Mouse (Mus musculus) naive thymus-derived CD4-positive, alpha-beta T cell, adult 2 months (primary cell): ENCODE results near the gene Gnb1l.

Source experiments
- DNase-seq: peaks from one replicate; pipeline ENCODE4 v3.0.0-alpha.2; 2011; ENCODE audit warnings: low read depth

Gene Gnb1l

DNA sequence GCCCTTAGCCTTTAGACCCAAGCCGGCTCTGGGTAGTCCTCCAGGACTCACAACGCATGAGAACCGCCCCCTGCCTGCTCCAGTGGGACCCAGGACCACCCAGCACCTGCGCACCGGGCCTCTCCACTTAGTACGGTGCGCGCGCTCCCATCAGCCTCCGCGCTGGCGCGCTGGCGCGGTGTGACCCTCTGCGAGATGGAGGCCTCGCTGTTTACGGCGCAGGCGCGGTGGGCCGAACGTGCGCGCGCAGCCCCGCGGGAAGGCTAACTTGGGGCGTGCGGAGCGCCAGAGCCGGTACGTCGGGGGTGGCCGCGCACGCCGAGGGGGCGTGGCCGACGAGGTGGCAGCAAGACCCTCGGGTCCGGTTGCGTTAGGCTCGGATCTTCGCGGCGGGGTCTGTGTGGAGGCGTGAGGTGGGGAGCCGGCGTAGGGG lies at the start of gene Gnb1l, which contains the start of gene Rtl10:
Gene Gnb1l (plus strand): TSS at position 156 of the 433 bp plus-strand sequence.
Gene Rtl10 (plus strand): TSS at position 344 of the 433 bp plus-strand sequence.
- DNase-seq, result peak; percentile 97

DNA sequence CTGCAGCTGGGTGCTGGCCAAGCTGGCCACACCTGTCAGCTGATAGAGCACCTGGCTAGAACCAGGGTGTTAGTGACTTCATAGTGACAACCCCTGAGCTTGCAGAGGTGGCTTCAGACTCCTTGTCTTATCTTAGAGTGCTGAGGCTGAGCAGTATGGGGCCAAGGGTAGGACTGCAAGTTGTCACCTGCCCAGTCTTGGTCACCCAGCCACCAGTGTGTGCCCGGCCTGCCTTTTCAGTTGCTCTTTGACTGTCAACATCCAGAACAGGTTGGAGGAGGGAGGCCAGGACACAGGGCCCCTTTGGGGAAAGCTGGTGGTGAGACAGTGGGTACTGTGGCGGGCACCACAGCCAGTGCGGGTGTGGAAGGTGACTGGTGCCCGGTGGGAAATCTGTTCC lies 49.5 kb upstream of the Gnb1l start:
- no peak for DNase-seq

DNA sequence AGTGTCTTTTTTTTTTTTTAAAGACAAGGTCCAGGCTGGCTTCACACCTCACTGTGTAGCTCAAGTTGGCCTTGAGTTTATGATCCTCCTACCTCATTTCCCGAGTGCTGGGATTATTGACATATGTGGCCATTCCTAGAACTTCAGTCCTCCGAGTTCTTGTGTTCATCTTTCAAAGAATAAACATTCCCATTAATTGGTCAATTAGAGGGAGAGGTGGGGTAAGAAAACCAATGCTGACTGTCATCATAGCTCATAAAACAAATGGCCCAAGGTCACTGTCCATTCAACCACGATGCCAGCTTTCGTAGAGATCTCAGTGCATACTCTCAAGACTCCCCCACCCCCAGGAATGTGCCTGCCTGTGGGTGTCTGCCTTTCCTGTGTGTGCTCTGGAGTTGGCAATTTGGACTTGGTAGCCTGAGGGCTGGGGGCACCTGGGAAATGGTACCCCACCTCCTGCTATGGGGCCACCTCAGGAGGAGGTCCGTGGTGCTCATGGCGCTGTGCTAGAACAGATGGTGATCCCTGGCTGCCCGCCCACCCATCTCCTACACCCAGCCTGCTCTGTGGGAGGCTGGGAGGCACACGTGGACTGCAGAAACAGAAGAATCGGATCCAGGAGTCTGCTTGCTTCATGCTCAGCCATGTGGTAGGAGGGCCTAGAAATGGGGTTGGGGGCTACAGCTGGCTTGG lies 46.9 kb upstream of the Gnb1l start:
- DNase-seq, result no peak

DNA sequence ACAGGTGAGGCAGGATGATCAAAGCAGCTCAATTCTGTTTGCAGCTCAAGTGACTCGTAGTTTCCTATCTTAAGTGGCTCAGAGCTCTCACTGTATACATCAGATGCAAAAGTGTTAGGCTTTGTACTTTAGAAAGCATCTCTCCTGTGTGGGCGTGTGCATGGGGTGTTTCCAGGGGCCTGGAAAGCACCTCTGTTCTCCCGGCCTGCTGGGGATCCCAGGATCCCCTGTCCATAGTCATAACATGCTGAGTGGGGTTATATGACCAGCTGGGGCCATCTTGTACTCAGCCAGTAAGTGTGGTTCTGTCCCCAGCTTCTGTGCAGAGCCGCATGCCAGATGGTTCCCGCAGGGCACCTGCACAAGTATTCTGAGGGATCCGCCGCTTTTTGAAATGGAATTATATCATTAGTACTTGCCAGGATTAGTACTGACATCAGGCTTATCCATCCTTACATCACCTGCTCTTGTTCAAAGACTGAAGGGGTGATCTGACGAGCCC lies 46.1 kb upstream of the Gnb1l start:
- DNase-seq, result no peak

DNA sequence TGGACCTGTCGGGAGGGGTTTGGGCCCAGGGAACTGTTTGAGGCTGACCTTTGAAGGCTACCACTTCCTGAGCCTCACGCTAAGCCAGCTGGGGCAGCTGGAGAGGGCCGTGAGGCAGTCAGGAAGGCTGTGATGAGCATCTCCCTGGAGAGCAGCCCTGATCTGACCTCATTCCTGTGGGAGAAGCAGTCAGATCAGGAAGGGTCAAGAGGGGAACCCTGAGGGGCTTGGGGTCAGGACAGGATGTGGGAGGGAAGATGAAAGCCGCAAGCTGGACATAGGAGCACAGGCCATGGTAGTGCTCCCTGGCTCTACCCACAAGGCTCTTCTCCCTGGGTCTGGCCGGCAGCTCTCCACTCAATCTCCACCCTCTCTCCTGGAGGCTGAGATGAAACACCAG lies 44.7 kb upstream of the Gnb1l start:
- DNase-seq, result no peak

DNA sequence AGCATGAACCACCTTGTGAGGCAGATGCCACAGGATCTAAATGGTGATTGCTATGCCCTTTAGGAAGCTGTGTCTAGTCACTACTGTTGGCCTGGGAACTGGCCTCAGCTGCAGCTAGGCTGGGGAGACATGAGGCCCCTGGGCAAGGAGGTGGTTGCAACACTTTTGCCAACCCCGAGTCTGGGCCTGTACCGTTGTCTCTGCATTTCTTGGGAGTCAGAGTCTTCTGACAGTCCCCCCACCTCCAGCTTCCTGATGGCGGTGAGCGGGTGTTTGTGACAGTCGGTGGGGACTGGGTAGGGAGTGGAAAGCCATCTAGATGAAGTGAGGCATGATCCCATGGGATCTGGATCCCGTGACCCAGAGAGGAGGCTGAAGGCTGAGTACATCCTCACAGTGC lies 43.1 kb upstream of the Gnb1l start:
- DNase-seq, result no peak

DNA sequence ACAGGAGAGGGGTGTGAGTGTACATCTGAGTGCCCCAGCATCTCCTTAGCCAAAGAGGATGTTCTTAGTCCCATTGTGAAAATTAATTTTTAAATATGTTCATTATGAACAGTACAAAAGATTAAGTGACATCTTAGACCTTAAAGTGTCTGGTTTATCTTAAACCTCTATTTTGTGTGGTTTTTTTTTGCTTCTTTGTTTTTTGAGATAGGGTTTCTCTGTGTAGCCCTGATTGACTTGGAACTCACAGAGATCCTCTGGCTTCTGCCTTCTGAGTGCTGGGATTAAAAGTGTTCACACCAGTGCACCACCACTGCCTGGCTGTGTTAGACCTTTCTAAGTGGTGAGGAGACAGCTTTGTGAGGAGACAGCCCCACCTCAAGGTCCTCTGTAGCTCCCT lies 39.9 kb upstream of the Gnb1l start:
- DNase-seq, result no peak

DNA sequence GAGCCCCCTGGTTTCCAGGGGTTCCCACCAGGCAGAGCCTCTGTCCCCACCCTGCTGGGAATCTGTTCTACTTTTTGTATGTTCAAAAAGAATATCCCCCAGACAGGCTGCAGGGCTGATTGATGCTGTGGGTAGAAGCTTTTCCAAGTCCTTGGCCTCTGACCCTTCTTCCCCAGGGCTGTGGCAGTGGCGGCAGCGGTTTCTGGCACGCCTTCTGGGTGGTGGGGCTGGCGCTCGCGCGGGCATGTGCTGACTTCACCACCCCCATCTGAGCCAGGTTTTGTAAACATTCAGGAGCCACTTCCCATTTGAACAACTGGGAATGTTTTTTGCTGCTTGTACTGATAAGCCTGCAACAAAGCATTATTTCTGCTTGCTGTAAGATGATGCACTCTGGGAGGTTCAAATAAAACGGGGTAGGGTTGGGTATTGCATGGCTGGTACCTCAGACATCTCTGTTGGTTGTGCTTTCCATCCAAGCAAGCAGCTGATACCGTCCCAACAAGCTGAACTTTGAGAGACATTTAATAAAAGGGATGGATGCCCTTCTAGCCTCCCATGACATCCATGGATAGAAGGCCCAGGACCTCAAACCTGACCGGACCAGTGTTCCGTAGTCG lies 39.1 kb upstream of the Gnb1l start:
- no peak for DNase-seq

DNA sequence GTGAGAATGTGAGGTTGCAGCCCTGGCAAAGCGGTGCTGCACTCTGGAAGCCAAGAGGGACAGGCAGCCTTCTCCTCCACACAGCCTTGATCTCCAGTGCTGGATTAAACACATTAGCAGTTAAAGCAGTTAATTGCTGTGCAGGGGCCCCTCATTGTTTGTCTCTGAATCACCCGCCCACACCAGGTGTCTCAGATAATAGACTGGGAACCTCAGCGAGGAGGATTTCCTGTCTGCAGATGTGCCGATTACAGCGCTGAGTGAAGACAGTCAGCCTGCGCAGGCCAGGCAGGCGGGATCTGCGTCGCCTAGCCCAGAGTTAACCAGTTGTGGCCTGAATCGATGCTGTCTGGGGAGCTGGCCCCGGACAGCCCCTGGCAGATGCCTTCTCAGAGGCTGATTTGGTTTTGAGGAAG lies 38.5 kb upstream of the Gnb1l start:
- peak; percentile 74 for DNase-seq

DNA sequence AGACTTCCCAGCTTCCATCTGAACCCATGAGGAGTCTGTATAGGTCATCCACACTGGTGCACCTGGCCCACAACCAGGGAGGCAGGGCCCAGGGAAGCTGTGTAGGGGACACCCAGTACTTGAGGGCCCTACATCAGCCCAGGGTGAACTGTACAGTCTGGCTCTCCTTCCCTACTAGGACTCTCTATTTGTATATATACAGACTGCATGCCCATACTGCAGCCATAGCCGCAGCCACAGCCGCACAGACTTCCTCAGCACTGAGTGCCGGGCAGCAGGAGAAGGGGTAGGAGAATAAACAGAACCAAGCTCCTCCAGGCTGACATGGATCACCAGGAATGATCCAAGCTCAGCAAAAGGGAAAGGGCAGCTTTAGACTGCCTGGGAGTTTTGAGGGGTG lies 37.7 kb upstream of the Gnb1l start:
- DNase-seq, result no peak

DNA sequence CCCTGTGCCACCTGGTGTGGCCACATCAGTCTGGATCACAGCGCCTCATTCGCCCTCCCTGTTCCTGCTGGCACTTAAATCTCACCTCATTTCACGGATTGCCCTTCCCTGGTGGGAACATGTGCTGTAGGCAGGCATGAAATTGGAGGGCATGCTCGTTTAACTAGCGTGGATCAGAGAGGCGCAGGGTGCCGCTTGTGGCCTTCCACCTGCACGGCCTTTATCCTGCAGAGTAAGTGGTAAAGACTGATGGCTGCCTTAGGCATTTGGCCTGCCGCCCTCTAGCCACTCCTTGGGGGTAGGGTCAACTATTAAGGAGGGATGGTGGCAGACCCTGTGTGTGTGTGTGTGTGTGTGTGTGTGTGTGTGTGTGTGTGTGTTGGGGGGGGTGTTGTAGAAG lies 36.5 kb upstream of the Gnb1l start:
- no peak for DNase-seq

DNA sequence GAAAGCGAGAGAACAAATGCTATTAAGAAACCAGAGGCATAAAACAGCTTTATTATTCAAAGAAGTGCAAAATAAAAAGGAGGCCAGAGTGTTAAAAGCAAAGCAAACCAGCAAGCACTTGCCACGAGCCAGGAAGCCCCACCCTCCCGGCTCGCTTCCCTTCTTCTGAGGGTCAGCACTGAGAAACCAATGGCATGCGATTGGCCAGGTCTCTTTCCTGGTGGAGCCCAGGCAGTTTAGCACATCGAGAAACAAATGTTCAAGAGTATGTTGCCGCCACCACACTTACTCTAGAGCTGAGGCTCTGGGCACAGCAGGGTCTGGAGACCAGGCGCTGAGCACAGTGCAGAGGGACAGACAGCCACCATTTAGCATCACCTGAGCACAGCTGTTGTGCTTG lies 35.9 kb upstream of the Gnb1l start:
- DNase-seq, result no peak

DNA sequence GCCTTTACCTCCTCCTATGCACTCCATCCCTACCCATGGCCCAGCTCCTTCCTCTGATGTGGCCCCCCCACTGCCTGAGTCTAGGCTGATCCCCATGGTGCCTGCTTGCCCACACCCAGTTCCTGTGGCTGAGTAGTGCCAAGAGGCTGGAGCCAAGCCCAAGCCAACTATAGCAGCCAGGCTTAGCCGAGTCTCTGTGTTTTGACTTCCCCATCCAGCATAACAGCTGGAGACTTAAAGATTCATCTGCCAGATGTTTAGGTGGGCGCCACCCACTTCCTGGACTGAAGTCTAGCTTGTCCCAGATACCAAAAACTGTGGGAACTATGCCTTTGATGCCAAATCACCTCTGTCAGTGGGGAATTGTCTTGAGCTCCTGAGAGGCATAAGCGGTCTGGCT lies 34.2 kb upstream of the Gnb1l start:
- DNase-seq, result no peak

DNA sequence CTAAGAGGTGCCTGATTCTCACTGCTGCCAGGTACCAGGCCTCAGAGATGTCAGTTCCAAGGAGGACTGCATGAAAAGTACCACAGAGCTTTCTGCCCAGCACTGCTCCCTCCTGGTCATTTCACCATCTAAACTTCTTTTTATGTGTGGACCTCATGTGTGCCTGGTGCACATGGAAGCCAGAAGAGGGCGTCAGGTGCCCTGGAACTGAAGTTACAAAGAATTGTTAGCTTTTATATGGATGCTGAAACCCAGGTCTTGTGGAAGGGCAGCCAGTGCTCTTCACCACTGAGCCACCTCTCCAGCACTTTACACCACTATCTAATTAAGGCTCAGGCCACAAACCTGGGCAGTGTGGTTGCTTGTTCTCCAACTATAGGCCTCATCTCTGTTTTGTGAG lies 27.7 kb upstream of the Gnb1l start:
- DNase-seq, result no peak

DNA sequence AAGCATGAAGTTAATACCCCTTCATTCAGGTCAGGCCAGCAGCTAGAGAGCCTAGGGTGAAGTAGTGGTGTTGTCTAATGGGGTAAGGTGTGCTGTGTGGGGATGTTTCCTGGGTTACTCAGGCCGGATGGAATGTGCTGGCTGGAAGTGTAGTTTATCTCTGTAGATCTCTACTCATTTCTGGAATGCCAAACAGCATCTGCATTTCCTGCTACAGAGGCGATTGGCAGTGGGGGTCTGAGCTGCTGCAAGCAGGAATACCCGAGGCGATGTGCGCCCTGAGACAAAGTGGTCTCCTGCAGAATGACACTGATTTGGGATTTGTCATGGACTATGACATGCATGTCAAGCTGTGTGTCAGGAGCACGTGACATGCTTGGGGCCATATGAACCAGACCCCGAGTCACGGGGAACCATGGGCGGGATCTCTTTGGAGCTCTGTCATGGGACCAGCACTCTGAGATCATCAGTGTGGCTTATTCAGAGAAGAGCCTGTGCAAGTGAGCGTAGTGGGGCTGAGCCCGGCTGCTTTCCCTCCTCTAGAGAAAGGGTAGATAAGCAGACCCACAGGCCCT lies 27.0 kb upstream of the Gnb1l start:
- no peak for DNase-seq

DNA sequence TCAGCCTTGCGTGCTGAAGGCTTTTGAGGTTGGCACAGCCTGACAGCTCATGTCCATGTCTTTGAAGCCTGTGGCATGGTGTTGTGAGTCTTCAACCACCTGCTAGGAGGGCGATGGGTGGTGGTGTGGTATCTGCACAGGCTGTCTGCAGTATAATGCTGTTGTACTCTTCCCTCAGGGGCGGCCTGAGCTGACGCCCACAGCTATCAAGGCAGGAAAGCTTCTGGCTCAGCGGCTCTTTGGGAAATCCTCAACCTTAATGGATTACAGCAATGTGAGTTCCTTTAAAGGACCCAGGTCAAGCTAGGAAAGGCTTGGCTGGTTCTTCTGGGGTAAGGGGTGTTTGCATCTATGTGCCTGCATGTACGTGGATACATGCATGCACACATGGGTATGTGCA lies 26.5 kb upstream of the Gnb1l start:
- no peak for DNase-seq

DNA sequence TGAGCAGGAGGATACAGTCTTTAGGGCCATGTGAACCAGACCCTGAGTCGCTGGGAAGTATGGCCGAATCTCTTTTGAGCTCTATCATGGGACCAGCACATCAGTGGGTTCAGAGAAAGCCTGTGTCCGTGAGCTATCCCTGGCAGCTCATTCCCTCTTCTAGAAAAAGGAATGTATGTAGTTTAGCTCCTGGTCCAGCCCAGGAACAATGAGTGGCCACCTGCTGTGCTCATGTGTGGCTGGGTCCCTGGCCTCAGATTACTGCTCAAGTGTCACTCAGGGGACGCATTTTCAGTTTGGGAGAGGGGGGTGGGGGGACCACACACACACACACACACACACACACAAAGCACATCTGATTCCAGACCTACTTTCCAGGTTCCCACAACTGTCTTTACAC lies 26.1 kb upstream of the Gnb1l start:
- DNase-seq, result no peak

DNA sequence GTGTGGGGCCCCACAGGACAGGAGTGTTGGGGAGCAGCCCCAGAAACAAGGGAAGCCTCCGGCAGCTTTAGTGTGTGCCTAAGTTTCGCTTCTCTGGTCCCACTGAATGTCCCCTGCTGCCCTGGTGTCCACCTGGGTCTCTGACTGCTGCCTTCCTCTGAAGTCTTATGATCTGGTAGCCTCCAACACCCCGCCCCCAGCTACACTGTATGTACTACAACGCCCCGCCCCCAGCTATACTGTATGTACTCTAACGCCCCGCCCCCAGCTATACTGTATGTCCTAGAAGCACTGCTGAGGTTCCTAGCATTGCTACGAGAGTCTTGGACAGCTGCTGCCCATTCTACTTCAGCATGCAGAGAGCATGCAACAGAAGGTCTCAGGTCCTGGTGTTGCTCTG lies 25.5 kb upstream of the Gnb1l start:
- no peak for DNase-seq

DNA sequence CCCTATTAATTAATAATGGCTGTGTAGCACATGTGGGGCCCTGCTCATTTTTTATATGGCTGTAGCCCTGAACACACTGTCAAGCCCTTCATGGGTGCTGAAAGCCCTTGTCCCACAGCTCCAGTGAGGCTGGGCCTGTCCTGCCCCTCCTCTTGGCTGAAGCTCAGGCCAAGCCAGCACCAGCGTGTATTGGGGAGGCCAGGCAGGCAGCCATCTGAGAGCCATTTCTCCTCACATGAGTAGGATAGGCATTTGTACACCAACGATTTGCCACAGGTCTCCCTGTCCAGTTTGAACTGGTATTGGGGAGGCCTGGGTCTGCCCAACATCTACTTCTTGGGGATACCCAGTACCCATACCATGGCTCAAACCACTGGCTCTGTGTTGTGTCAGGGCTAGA lies 24.5 kb upstream of the Gnb1l start:
- no peak for DNase-seq

DNA sequence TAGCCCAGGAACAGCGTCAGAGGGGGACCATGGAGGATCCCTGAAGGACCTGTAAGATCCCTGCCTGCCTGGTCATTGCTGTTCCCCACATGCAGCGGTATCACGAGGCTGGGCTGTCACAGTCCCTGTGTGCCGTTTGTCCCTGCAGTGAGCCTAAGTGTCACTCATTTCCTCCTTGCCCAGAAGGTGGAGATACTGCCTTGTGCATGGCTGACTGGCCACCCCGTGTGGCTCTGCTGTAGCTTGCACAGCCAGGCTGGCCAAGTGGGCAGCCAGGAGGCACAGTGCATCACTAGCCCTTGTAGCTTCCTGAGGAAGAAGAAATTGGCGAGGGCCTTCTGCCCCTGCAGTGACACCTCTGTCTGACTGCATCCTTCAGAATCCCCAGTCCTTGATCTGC lies 20.5 kb upstream of the Gnb1l start:
- DNase-seq, result no peak

DNA sequence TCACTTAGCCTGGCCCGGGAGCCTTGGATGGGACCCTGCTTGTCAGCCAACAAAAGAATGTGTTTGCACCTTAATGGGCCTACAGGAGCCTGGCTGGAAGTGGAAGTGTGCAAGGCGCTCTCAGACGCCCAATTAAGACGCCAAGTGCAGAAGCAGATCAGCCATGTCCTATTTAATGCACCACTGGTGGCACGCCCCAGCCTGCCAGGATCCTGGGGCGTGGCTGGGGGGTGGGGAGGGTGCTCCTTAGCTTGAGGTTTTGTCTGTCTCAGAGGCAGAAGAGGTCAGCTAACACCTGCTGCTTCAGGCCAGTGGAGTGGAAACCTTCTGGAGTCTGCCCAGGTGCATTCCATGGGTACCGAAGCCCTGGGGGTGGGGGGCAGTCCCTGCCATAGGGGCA lies 18.8 kb upstream of the Gnb1l start:
- DNase-seq, result no peak

DNA sequence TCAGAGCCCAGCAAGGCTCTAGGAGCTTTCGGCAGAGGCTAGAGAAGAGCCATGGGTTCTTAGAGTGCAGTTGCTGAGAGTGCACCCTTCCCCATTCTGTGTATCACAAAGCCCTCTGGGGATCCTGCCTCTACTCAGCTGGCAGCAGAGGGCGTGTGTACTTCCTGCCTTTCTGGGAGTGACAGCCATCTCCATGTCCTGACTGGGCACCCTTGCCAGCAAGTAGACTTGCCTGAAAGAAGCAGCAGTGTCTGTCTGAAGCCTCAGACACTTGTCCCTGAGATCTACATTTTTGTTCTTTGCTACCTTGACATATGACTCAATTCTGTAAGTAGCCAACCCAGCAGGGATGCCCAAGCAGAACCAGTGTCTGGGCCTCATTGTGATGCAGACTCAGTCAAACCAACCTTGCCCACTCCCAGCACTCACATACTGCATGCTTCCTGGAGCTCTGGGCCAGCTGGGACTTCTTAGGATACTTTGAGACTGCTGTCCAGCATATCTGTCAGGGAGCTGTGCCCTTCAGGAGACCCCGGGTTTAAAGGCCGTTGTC lies 17.5 kb upstream of the Gnb1l start:
- DNase-seq, result no peak

DNA sequence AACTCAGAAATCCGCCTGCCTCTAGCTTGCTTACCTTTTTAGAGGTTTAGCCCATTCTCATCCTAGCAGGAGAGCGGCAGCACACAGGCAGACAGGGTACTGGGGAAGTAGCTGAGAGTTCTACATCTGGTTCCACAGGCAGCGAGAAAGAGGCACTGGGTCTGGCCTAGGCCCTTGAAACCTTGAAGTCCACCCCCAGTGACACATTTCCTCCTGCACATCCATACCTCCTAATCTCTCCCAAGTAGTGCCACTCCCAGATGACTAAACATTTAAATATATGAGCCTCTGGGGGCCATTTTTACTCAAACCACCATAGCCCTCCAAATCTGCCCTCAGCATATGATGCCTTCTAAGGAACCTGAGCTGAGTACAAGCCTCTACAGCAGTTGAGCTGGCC lies 16.1 kb upstream of the Gnb1l start:
- no peak for DNase-seq
